29 mouse cellular contexts compared by ENCODE assay signal in genomic region chrX:116853358-116853757, GRCm38 (mm10).
"Had no signal": no experiment of that assay in that cellular context is flagged by ENCODE, and none has a peak within 500 bp of the region (broad histone marks: within the 10 kb centered on the region; RNA-seq: fewer than 3 reads in every experiment).

No protein-coding gene starts in this region.

- H3K9me3 ChIP-seq: heart, embryonic 12.5 days; heart, embryonic 13.5 days; heart, embryonic 15.5 days; hindbrain, embryonic 10.5 days; hindbrain, embryonic 12.5 days; hindbrain, embryonic 13.5 days; hindbrain, embryonic 15.5 days; intestine, embryonic 15.5 days; kidney, embryonic 15.5 days had no signal

- H3K36me3 ChIP-seq: heart, embryonic 12.5 days; heart, embryonic 13.5 days; heart, embryonic 15.5 days; hindbrain, embryonic 10.5 days; hindbrain, embryonic 12.5 days; hindbrain, embryonic 13.5 days; hindbrain, embryonic 15.5 days; intestine, embryonic 15.5 days; kidney, embryonic 15.5 days had no signal

- H3K27ac ChIP-seq: heart, embryonic 13.5 days; heart, embryonic 15.5 days; hindbrain, embryonic 10.5 days; hindbrain, embryonic 12.5 days; hindbrain, embryonic 13.5 days; hindbrain, embryonic 14.5 days; hindbrain, embryonic 15.5 days; hindbrain, postnatal 0 days; intestine, embryonic 15.5 days; kidney, embryonic 15.5 days; kidney, postnatal 0 days; layer of hippocampus, adult 2 months had no signal

- H3K27me3 ChIP-seq: heart, embryonic 12.5 days; heart, embryonic 13.5 days; heart, embryonic 15.5 days; hindbrain, embryonic 12.5 days; hindbrain, embryonic 13.5 days; hindbrain, embryonic 15.5 days; intestine, embryonic 15.5 days; kidney, embryonic 15.5 days had no signal

- DNase-seq: heart, postnatal 10 days; heart, postnatal 14 days; heart, postnatal 36 days; heart, postnatal 4 days; kidney, adult 11 months; kidney, adult 18-20 months; kidney, adult 2 months; kidney, adult 8-10 months; kidney, adult 9 months; kidney, postnatal 10 days; kidney, postnatal 14 days; kidney, postnatal 25 days; kidney, postnatal 36 days; kidney, postnatal 4 days; layer of hippocampus, adult 9-11 months; layer of hippocampus, postnatal 36 days had no signal

- H3K4me3 ChIP-seq: heart, embryonic 12.5 days; heart, embryonic 13.5 days; heart, embryonic 15.5 days; hindbrain, embryonic 10.5 days; hindbrain, embryonic 12.5 days; hindbrain, embryonic 13.5 days; hindbrain, embryonic 15.5 days; intestine, embryonic 15.5 days; kidney, embryonic 15.5 days; layer of hippocampus, adult 2 months had no signal

- H3K9ac ChIP-seq: heart, embryonic 12.5 days; heart, embryonic 13.5 days; heart, embryonic 15.5 days; hindbrain, embryonic 12.5 days; hindbrain, embryonic 13.5 days; hindbrain, embryonic 14.5 days; hindbrain, embryonic 15.5 days; intestine, embryonic 15.5 days; kidney, embryonic 15.5 days had no signal

- H3K4me1 ChIP-seq: heart, embryonic 12.5 days; heart, embryonic 13.5 days; heart, embryonic 15.5 days; hindbrain, embryonic 10.5 days; hindbrain, embryonic 12.5 days; hindbrain, embryonic 13.5 days; hindbrain, embryonic 15.5 days; intestine, embryonic 15.5 days; kidney, embryonic 15.5 days had no signal
